Mouse (Mus musculus): ENCODE data around the gene Pla2g10.
"Not testable (repeated sequence)": the region's sequence is repeated elsewhere in the genome, so short reads cannot be mapped to it uniquely, and the experiment has no call there.

Pla2g10 gene

GRCm38 (mm10) chr16:13730285-13731255 is at the start of gene Pla2g10:
Gene Pla2g10, minus strand, starts transcription at chr16:13730983.
- DNase-seq (ENCODE audit: low read depth), result peak; percentile 35

- not testable (repeated sequence) for DNase-seq (ENCODE audit: low read depth)
Measured at GRCm38 (mm10) chr16:13774651-13775050, 43.9 kb upstream of the Pla2g10 start.

- peak; percentile 62 for DNase-seq (ENCODE audit: low read depth)
Measured at GRCm38 (mm10) chr16:13774011-13774410, 43.2 kb upstream of the Pla2g10 start.

GRCm38 (mm10) chr16:13772051-13772450 is 41.3 kb upstream of the Pla2g10 start:
- peak; percentile 7 for DNase-seq (ENCODE audit: low read depth)

- not testable (repeated sequence) for DNase-seq (ENCODE audit: low read depth)
Measured at GRCm38 (mm10) chr16:13771603-13772002, 40.8 kb upstream of the Pla2g10 start.

- peak; percentile 15 for DNase-seq (ENCODE audit: low read depth)
Measured at GRCm38 (mm10) chr16:13766367-13766766, 35.6 kb upstream of the Pla2g10 start.

- DNase-seq (ENCODE audit: low read depth), result no peak
Measured at GRCm38 (mm10) chr16:13764519-13764918, 33.7 kb upstream of the Pla2g10 start.

- DNase-seq (ENCODE audit: low read depth), result not testable (repeated sequence)
Measured at GRCm38 (mm10) chr16:13762807-13763206, 32.0 kb upstream of the Pla2g10 start.

GRCm38 (mm10) chr16:13757823-13758222 is 27.0 kb upstream of the Pla2g10 start:
- no peak for DNase-seq (ENCODE audit: low read depth)

- peak; percentile 88 for DNase-seq (ENCODE audit: low read depth)
Measured at GRCm38 (mm10) chr16:13754400-13755190, 23.8 kb upstream of the Pla2g10 start.

GRCm38 (mm10) chr16:13753986-13754385 is 23.2 kb upstream of the Pla2g10 start:
- no peak for DNase-seq (ENCODE audit: low read depth)

- DNase-seq (ENCODE audit: low read depth), result no peak
Measured at GRCm38 (mm10) chr16:13750626-13751025, 19.8 kb upstream of the Pla2g10 start.

- no peak for DNase-seq (ENCODE audit: low read depth)
Measured at GRCm38 (mm10) chr16:13749981-13750380, 19.2 kb upstream of the Pla2g10 start.

GRCm38 (mm10) chr16:13749306-13749705 is 18.5 kb upstream of the Pla2g10 start:
- no peak for DNase-seq (ENCODE audit: low read depth)

GRCm38 (mm10) chr16:13748813-13749212 is 18.0 kb upstream of the Pla2g10 start:
- DNase-seq (ENCODE audit: low read depth), result not testable (repeated sequence)

- DNase-seq (ENCODE audit: low read depth), result no peak
Measured at GRCm38 (mm10) chr16:13748124-13748523, 17.3 kb upstream of the Pla2g10 start.

- DNase-seq (ENCODE audit: low read depth), result no peak
Measured at GRCm38 (mm10) chr16:13747708-13748107, 16.9 kb upstream of the Pla2g10 start.

- DNase-seq (ENCODE audit: low read depth), result no peak
Measured at GRCm38 (mm10) chr16:13740844-13741243, 10.1 kb upstream of the Pla2g10 start.

GRCm38 (mm10) chr16:13739044-13739443 is 8.3 kb upstream of the Pla2g10 start:
- DNase-seq (ENCODE audit: low read depth), result not testable (repeated sequence)

GRCm38 (mm10) chr16:13735977-13736376 is 5.2 kb upstream of the Pla2g10 start:
- DNase-seq (ENCODE audit: low read depth), result no peak

GRCm38 (mm10) chr16:13733518-13734137 is 2.8 kb upstream of the Pla2g10 start:
- DNase-seq (ENCODE audit: low read depth), result peak; percentile 87

- DNase-seq (ENCODE audit: low read depth), result no peak
Measured at GRCm38 (mm10) chr16:13732786-13733185, 2.0 kb upstream of the Pla2g10 start.
